20 mouse cellular contexts compared by ENCODE assay signal in genomic region chr5:150951325-150951724, GRCm38 (mm10). TPM values are rescaled to one million over a fixed set of nuclear protein-coding genes. Genes with fewer than 3 reads are reported as not detected.
"Had no signal": no experiment of that assay in that cellular context is flagged by ENCODE, and none has a peak within 500 bp of the region (broad histone marks: within the 10 kb centered on the region; RNA-seq: fewer than 3 reads in every experiment).

No protein-coding gene starts in this region.

- H3K9ac ChIP-seq: limb, embryonic 15.5 days; liver, embryonic 12.5 days; midbrain, embryonic 15.5 days; neural tube, embryonic 12.5 days had no signal

- H3K4me2 ChIP-seq: limb, embryonic 15.5 days; liver, embryonic 12.5 days; midbrain, embryonic 11.5 days had no signal

- H3K27ac ChIP-seq: limb, embryonic 15.5 days; liver, embryonic 12.5 days; midbrain, embryonic 15.5 days; neural tube, embryonic 12.5 days had no signal

- H3K36me3 ChIP-seq: limb, embryonic 15.5 days; liver, embryonic 12.5 days; midbrain, embryonic 15.5 days; neural tube, embryonic 12.5 days had no signal

- ATAC-seq: inflammation-experienced regulatory T-cells, adult 6 months; liver, embryonic 12.5 days; midbrain, embryonic 15.5 days had no signal

- H3K9me3 ChIP-seq: limb, embryonic 15.5 days; liver, embryonic 12.5 days; midbrain, embryonic 15.5 days; neural tube, embryonic 12.5 days had no signal

- H3K4me3 ChIP-seq: liver, embryonic 12.5 days; neural tube, embryonic 12.5 days had no signal

- DNase-seq: kidney, adult 11 months; kidney, adult 9 months; kidney, postnatal 36 days; layer of hippocampus, adult 9-11 months; layer of hippocampus, postnatal 36 days; lung, embryonic 14.5 days; lung, postnatal 10 days; lung, postnatal 4 days; retina, postnatal 1 day; thymus, adult 2 months; thymus, postnatal 25 days had no signal

RNA-seq across cellular contexts. Expression of gene Kl, which starts 1.1 kb away (rescaled TPM):
- total RNA-seq: megakaryocyte, adult 5-6 weeks; monocyte, adult 5-6 weeks; neutrophil, adult 5-6 weeks had no signal
- polyA plus RNA-seq: inflammation-experienced regulatory T-cells, adult 6 months; liver, embryonic 12.5 days had no signal
